Mouse (Mus musculus): Measurements from ENCODE around the gene Mfap2.

GRCm38 (mm10) chr4:140967386-140968159, 42.6 kb upstream of the Mfap2 start:
- TF ChIP-seq CTCF (IDR thresholded peaks at IDR 0.05; ENCODE audit: low read depth, low read length) (no peak), POLR2A (IDR thresholded peaks at IDR 0.05; ENCODE audit: extremely low read depth, insufficient read depth, low read length) (no peak)

All from liver, adult 2 months (tissue).